Mouse (Mus musculus) testis, adult 10 weeks (tissue): ENCODE data around the gene Stom. TPM values are rescaled to one million over a fixed set of nuclear protein-coding genes. Genes with fewer than 3 reads are reported as not detected.

Experiments
- polyA plus RNA-seq: library from polyadenylated mRNA; stranded (reverse); fragments of 350-450 nt; fragmentation: Illumina TruSeq; extraction: RNeasy Lipid Tissue Mini Kit (QIAGEN cat#74804); gene quantifications from one replicate; pipeline ENCODE4 v1.2.3, GENCODE M21; 2014; ENCODE audit warnings: low read depth, low replicate concordance

Gene Stom
- polyA plus RNA-seq: 36.3 TPM

GRCm38 (mm10) chr2:35336388-35337280, at the start of gene Stom:
Gene Stom (minus strand): TSS chr2:35336976.

DNA sequence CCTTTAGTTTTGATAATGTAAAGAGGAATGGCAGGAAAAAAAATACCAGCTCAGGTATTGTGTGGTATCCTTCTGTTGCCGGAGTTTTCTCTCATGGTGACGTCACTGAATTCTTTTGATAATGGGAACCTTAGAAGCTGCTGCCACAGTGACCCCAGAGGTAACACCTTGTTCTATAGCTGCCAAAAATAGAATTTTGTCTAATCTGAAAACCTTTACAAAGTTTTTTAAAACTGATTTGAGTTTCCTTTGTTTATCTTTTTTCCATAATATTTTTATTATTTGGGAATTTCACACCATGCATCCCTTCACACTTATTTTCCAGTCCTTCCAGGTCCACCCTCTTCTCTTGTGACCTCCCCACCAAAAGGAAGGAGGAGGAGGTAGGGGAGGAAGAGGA, 30.9 kb upstream of the Stom start, which contains the start of gene 4930568D16Rik:
Gene 4930568D16Rik, minus strand, starts transcription at position 101 of the 400 bp plus-strand sequence.

Other genes starting within 250 kb of the Stom start
- 3.5 TPM for gene AI182371, start 235.4 kb downstream of the Stom start, polyA plus RNA-seq
- 78.9 TPM for gene Cntrl, start 227.5 kb downstream of the Stom start, polyA plus RNA-seq
- 96.7 TPM for gene Rab14, start 135.9 kb downstream of the Stom start, polyA plus RNA-seq
- gene Gsn, start 80.6 kb downstream of the Stom start, polyA plus RNA-seq: 3.4 TPM
- 48.9 TPM for gene 4930568D16Rik, start 30.8 kb upstream of the Stom start, polyA plus RNA-seq
- 8.1 TPM for gene 4930402F06Rik, start 60.2 kb upstream of the Stom start, polyA plus RNA-seq
- gene Ggta1, start 126.3 kb upstream of the Stom start, polyA plus RNA-seq: 2.4 TPM
- 1.1 TPM for gene Dab2ip, start 221.3 kb upstream of the Stom start, polyA plus RNA-seq